Mouse (Mus musculus): ENCODE measurements around the gene Lpar5. TPM values are rescaled to one million over a fixed set of nuclear protein-coding genes. Genes with fewer than 3 reads are reported as not detected.

Gene Lpar5
- polyA plus RNA-seq, 1 experiment = 2.5 TPM

DNA sequence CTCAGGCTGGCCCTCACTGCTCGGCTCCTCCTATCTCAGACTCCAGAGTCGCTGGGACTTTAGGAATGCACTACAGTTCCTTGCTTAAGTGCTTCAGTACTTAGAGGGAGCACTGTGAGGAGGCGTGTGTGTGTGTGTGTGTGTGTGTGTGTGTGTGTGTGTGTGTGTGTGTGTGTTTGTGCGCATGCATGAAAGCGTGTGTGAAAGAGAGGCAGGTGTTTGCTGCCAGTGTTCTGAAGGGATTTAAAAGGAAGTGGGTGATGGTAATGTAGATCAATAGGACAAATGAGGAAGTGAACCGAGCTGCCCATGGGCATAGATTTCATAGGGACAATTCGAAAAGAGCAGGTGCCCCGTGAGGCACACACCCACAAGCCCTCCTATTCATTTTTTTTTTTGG lies 6.1 kb downstream of the Lpar5 start:
- Histone ChIP-seq H3K9me3 (replicated peaks; ENCODE audit: control insufficient read depth, insufficient read depth, low read length, poor library complexity, severe bottlenecking) (no peaks in the 10 kb centered on the region), H3K4me1 (ENCODE audit: control insufficient read depth, insufficient read depth, low read length) (peaks cover 2% of the 10 kb centered on the region), H3K9ac (ENCODE audit: low read depth, poor library complexity, severe bottlenecking) (no peak overlapping the region), H3K4me3 (ENCODE audit: low read depth, low read length) (no peak overlapping the region), H3K36me3 (ENCODE audit: control insufficient read depth, insufficient read depth, low read length, poor library complexity, severe bottlenecking) (no peaks in the 10 kb centered on the region), H3K27ac (ENCODE audit: insufficient read depth, low read length) (no peak overlapping the region), H3K27me3 (ENCODE audit: control insufficient read depth, insufficient read depth, low read length, poor library complexity, severe bottlenecking) (no peaks in the 10 kb centered on the region)
- TF ChIP-seq CTCF (IDR thresholded peaks at IDR 0.05; ENCODE audit: low read depth, low read length) (no peak), POLR2A (IDR thresholded peaks at IDR 0.05; ENCODE audit: insufficient read depth, low read length) (no peak), EP300 (IDR thresholded peaks at IDR 0.05; ENCODE audit: insufficient read depth, low read depth, low read length) (no peak)

DNA sequence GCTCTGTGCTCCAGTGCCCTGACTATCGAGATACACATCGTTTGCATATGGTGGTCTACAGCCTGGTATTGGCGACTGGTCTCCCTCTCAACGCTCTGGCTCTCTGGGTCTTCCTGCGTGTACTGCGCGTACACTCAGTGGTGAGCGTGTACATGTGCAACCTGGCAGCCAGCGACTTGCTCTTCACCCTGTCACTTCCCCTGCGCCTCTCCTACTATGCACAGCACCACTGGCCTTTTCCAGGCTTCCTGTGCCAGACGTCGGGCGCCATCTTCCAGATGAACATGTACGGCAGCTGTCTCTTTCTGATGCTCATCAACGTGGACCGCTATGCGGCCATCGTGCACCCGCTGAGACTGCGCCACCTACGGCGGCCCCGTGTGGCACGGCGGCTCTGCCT lies 13.7 kb downstream of the Lpar5 start:
- H3K4me1 ChIP-seq (ENCODE audit: control insufficient read depth, insufficient read depth, low read length) = no peaks in the 10 kb centered on the region
- H3K27ac ChIP-seq (ENCODE audit: insufficient read depth, low read length) = no peak overlapping the region
- no peaks in the 10 kb centered on the region for H3K9me3 ChIP-seq (replicated peaks; ENCODE audit: control insufficient read depth, insufficient read depth, low read length, poor library complexity, severe bottlenecking)

DNA sequence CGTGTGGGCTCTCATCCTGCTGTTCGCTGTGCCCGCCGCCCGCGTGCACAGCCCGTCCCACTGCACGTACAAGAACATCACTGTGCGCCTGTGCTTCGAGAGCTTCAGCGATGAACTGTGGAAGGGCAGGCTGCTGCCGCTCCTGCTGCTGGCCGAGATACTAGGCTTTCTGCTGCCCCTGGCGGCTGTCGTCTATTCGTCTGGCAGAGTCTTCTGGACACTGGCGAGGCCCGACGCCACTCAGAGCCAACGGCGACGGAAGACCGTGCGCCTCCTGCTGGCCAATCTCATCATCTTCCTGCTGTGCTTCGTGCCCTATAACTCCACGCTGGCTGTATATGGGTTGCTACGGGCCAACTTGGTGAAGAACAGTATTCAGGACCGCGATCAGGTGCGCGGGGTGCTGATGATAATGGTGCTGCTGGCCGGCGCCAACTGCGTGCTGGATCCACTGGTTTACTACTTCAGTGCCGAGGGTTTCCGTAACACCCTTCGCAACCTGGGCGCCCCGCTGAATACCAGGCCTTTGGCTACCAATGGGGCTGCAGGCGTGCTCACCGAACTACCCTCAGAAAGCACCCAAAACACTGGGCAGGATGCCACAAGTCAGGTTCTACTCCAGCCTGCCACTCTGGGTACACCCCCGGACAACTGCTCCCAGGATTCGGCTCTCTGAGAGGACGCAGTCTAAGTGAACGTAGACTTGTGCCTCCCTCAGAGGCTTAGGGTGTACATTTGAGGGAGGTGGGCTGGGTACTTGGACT lies 14.3 kb downstream of the Lpar5 start:
- Histone ChIP-seq H3K27me3 (ENCODE audit: control insufficient read depth, insufficient read depth, low read length, poor library complexity, severe bottlenecking) (no peaks in the 10 kb centered on the region), H3K9ac (ENCODE audit: low read depth, poor library complexity, severe bottlenecking) (peak overlapping the region; percentile 20), H3K36me3 (ENCODE audit: control insufficient read depth, insufficient read depth, low read length, poor library complexity, severe bottlenecking) (no peaks in the 10 kb centered on the region), H3K9me3 (replicated peaks; ENCODE audit: control insufficient read depth, insufficient read depth, low read length, poor library complexity, severe bottlenecking) (no peaks in the 10 kb centered on the region), H3K27ac (ENCODE audit: insufficient read depth, low read length) (no peak overlapping the region), H3K4me3 (ENCODE audit: low read depth, low read length) (peak overlapping the region; percentile 51), H3K4me1 (ENCODE audit: control insufficient read depth, insufficient read depth, low read length) (no peaks in the 10 kb centered on the region)
- TF ChIP-seq EP300 (IDR thresholded peaks at IDR 0.05; ENCODE audit: insufficient read depth, low read depth, low read length) (no peak), CTCF (IDR thresholded peaks at IDR 0.05; ENCODE audit: low read depth, low read length) (peak; percentile 94), POLR2A (IDR thresholded peaks at IDR 0.05; ENCODE audit: insufficient read depth, low read length) (no peak)

More for the DNA sequence above, 13.7 kb downstream of the Lpar5 start:
- H3K9ac ChIP-seq (ENCODE audit: low read depth, poor library complexity, severe bottlenecking) = peak overlapping the region; percentile 20
- TF ChIP-seq EP300 (IDR thresholded peaks at IDR 0.05; ENCODE audit: insufficient read depth, low read depth, low read length) (no peak), CTCF (IDR thresholded peaks at IDR 0.05; ENCODE audit: low read depth, low read length) (no peak), POLR2A (IDR thresholded peaks at IDR 0.05; ENCODE audit: insufficient read depth, low read length) (no peak)
- H3K4me3 ChIP-seq (ENCODE audit: low read depth, low read length) = peak overlapping the region; percentile 51
- no peaks in the 10 kb centered on the region for H3K36me3 ChIP-seq (ENCODE audit: control insufficient read depth, insufficient read depth, low read length, poor library complexity, severe bottlenecking)
- no peaks in the 10 kb centered on the region for H3K27me3 ChIP-seq (ENCODE audit: control insufficient read depth, insufficient read depth, low read length, poor library complexity, severe bottlenecking)

DNA sequence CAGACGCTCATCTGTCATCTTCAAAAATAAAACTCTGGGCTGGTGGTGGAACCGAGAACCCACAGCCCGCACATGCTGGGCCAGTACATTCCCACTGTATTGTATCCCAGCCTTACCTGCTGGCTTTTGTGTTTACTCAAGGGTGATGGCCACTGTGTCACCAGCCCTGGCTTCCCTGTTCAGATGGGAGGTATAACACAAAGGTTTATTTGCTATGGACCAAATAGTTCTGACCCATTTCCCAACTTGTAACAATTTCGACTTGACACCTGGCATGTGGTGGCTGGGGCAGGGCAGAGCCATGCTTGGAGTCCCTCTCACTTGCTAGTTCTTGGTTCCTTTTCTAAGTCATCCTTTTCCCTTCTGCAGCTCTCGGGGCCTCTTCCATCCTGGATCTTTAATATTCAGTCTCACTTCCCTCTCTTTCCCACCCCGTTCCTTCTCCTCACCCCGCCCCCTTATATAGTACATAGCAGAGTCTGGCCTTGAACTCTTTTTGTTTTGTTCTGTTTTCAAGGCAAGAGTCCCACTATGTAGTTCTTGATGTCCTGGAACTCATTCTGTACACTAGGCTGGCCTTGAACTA lies 15.2 kb downstream of the Lpar5 start:
- Histone ChIP-seq H3K9ac (ENCODE audit: low read depth, poor library complexity, severe bottlenecking) (no peak overlapping the region), H3K36me3 (ENCODE audit: control insufficient read depth, insufficient read depth, low read length, poor library complexity, severe bottlenecking) (no peaks in the 10 kb centered on the region), H3K4me3 (ENCODE audit: low read depth, low read length) (no peak overlapping the region), H3K27ac (ENCODE audit: insufficient read depth, low read length) (no peak overlapping the region), H3K9me3 (replicated peaks; ENCODE audit: control insufficient read depth, insufficient read depth, low read length, poor library complexity, severe bottlenecking) (no peaks in the 10 kb centered on the region), H3K4me1 (ENCODE audit: control insufficient read depth, insufficient read depth, low read length) (no peaks in the 10 kb centered on the region), H3K27me3 (ENCODE audit: control insufficient read depth, insufficient read depth, low read length, poor library complexity, severe bottlenecking) (no peaks in the 10 kb centered on the region)
- no peak for TF ChIP-seq CTCF (IDR thresholded peaks at IDR 0.05; ENCODE audit: low read depth, low read length)
- TF ChIP-seq EP300 (IDR thresholded peaks at IDR 0.05; ENCODE audit: insufficient read depth, low read depth, low read length) = no peak
- no peak for TF ChIP-seq POLR2A (IDR thresholded peaks at IDR 0.05; ENCODE audit: insufficient read depth, low read length)

DNA sequence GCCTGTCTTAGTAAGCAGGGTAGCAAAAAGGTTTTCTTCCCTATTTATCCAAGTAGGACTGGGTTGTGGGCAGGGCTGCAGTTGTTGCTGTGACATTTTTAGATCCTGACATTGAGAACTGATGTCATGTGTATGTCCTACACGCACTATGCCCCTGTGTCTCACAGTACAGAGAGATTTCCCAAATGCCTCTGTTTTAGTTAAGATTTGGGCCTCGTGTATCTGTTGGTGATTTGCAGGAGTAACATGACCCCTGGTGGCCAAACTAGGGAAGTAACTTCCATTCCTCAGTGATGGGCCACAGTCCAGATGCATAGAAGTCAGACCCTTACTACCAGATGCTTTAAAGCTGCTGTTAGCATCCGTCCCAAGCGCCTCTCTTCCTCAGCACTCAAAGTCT lies 16.7 kb downstream of the Lpar5 start:
- no peaks in the 10 kb centered on the region for H3K27me3 ChIP-seq (ENCODE audit: control insufficient read depth, insufficient read depth, low read length, poor library complexity, severe bottlenecking)
- no peaks in the 10 kb centered on the region for H3K9me3 ChIP-seq (replicated peaks; ENCODE audit: control insufficient read depth, insufficient read depth, low read length, poor library complexity, severe bottlenecking)
- no peak for TF ChIP-seq POLR2A (IDR thresholded peaks at IDR 0.05; ENCODE audit: insufficient read depth, low read length)
- TF ChIP-seq CTCF (IDR thresholded peaks at IDR 0.05; ENCODE audit: low read depth, low read length) = peak; percentile 11
- H3K4me3 ChIP-seq (ENCODE audit: low read depth, low read length) = no peak overlapping the region
- no peak overlapping the region for H3K9ac ChIP-seq (ENCODE audit: low read depth, poor library complexity, severe bottlenecking)
- H3K4me1 ChIP-seq (ENCODE audit: control insufficient read depth, insufficient read depth, low read length) = peaks cover under 1% of the 10 kb centered on the region
- no peaks in the 10 kb centered on the region for H3K36me3 ChIP-seq (ENCODE audit: control insufficient read depth, insufficient read depth, low read length, poor library complexity, severe bottlenecking)
- no peak overlapping the region for H3K27ac ChIP-seq (ENCODE audit: insufficient read depth, low read length)

DNA sequence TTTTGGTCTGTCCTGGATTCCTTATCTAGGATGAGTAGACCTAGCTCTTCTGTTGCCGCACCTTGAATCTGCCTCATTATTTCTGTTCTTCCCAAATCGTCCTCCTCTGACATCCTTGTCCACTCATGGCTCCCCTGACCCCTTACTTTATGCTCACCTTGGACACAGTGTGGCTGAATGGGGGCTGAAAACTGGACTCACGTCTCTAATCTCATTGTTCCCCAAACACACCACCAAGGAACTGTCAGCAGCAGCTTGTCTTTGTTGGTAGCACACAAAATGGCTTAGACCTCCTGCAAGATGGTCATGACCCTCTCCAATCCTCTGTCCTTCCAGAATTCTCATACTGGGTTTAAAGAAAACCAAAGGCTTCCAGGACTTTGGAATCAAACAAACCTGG lies 20.2 kb downstream of the Lpar5 start:
- H3K27me3 ChIP-seq (ENCODE audit: control insufficient read depth, insufficient read depth, low read length, poor library complexity, severe bottlenecking) = no peaks in the 10 kb centered on the region
- H3K27ac ChIP-seq (ENCODE audit: insufficient read depth, low read length) = no peak overlapping the region
- no peak overlapping the region for H3K9ac ChIP-seq (ENCODE audit: low read depth, poor library complexity, severe bottlenecking)
- no peak for TF ChIP-seq POLR2A (IDR thresholded peaks at IDR 0.05; ENCODE audit: insufficient read depth, low read length)
- no peak for TF ChIP-seq CTCF (IDR thresholded peaks at IDR 0.05; ENCODE audit: low read depth, low read length)
- no peak for TF ChIP-seq EP300 (IDR thresholded peaks at IDR 0.05; ENCODE audit: insufficient read depth, low read depth, low read length)
- no peaks in the 10 kb centered on the region for H3K9me3 ChIP-seq (replicated peaks; ENCODE audit: control insufficient read depth, insufficient read depth, low read length, poor library complexity, severe bottlenecking)
- no peaks in the 10 kb centered on the region for H3K36me3 ChIP-seq (ENCODE audit: control insufficient read depth, insufficient read depth, low read length, poor library complexity, severe bottlenecking)
- H3K4me3 ChIP-seq (ENCODE audit: low read depth, low read length) = no peak overlapping the region
- H3K4me1 ChIP-seq (ENCODE audit: control insufficient read depth, insufficient read depth, low read length) = peaks cover 2% of the 10 kb centered on the region
